Mouse (Mus musculus) CH12.LX (cell line): ENCODE data around the gene Vps37c. TPM values are rescaled to one million over a fixed set of nuclear protein-coding genes. Genes with fewer than 3 reads are reported as not detected.

Source experiments
- DNase-seq: peaks from one replicate; pipeline ENCODE4 v3.0.0-alpha.2; 2013; ENCODE audit errors: extremely low read depth
- H3K27ac ChIP-seq: 2 replicates; pipeline ENCODE4 v1.5.1; 2012; ENCODE audit warnings: low read depth, mild to moderate bottlenecking, control low read depth, moderate library complexity; ENCODE audit not compliant: insufficient read depth
- H3K27me3 ChIP-seq: replicated peaks from 2 replicates; pipeline ENCODE3; 2012; ENCODE audit warnings: inconsistent platforms
- H3K36me3 ChIP-seq, 2 experiments: replicated peaks in 1 of 2; 2 replicates each; pipeline versions ENCODE3 to v1.6.1; 2012; ENCODE audit warnings: inconsistent platforms in 1 of 2, low read length in 1 of 2, mild to moderate bottlenecking in 1 of 2, mixed read lengths in 1 of 2, moderate library complexity in 1 of 2; ENCODE audit not compliant: control insufficient read depth in 1 of 2, insufficient read depth in 1 of 2
- H3K4me1 ChIP-seq, 2 experiments: 2 replicates each; pipeline ENCODE4 v1.6.1; 2012; ENCODE audit warnings: inconsistent platforms in 1 of 2, moderate library complexity in 1 of 2; ENCODE audit not compliant: insufficient read depth in 2 of 2, control insufficient read depth in 1 of 2
- H3K4me2 ChIP-seq: 2 replicates; pipeline ENCODE4 v1.6.1; 2012; ENCODE audit warnings: low read depth, mild to moderate bottlenecking, control low read depth; ENCODE audit not compliant: poor library complexity, insufficient read depth, severe bottlenecking
- H3K4me3 ChIP-seq, 3 experiments: fragments of 150-350 bp in 1 of 3; sonication (generic) in 1 of 3; replicated peaks in 1 of 3; 2 replicates each; pipeline versions ENCODE3 to v1.5.1; 2011 to 2012; ENCODE audit warnings: low read depth in 2 of 3, low read length in 2 of 3, mild to moderate bottlenecking in 2 of 3, moderate library complexity in 2 of 3, control low read depth in 1 of 3, improper control_type of control experiment in 1 of 3, inconsistent platforms in 1 of 3, mixed read lengths in 1 of 3; ENCODE audit not compliant: poor library complexity in 1 of 3
- H3K79me2 ChIP-seq: replicated peaks from 2 replicates; pipeline ENCODE4 v1.6.1; 2012; ENCODE audit warnings: mild to moderate bottlenecking, moderate library complexity; ENCODE audit not compliant: control insufficient read depth, poor library complexity, insufficient read depth, severe bottlenecking; ENCODE audit errors: extremely low read depth
- H3K9ac ChIP-seq: 2 replicates; pipeline ENCODE4 v1.6.1; 2012; ENCODE audit warnings: low read depth, mild to moderate bottlenecking, control low read depth, moderate library complexity; ENCODE audit not compliant: insufficient read depth
- H3K9me3 ChIP-seq: replicated peaks from 2 replicates; pipeline ENCODE3; 2012; ENCODE audit warnings: low read length, inconsistent platforms, mixed read lengths
- BHLHE40 ChIP-seq: IDR thresholded peaks from 2 replicates; pipeline ENCODE4 v1.6.1; 2011; ENCODE audit warnings: mild to moderate bottlenecking, low read depth, low read length, improper control_type of control experiment
- CHD2 ChIP-seq: IDR thresholded peaks from 2 replicates; pipeline ENCODE4 v1.6.1; 2011; ENCODE audit warnings: low read length, improper control_type of control experiment
- E2F4 ChIP-seq: IDR thresholded peaks from 2 replicates; pipeline ENCODE4 v1.6.1; 2011; ENCODE audit warnings: low read depth, low read length, improper control_type of control experiment; ENCODE audit not compliant: insufficient replicate concordance
- ELF1 ChIP-seq: IDR thresholded peaks from 2 replicates; pipeline ENCODE4 v1.6.1; 2014; ENCODE audit warnings: low read depth, mild to moderate bottlenecking, inconsistent platforms, low read length, improper control_type of control experiment
- IRF4 ChIP-seq: IDR thresholded peaks from 2 replicates; pipeline ENCODE4 v1.6.1; 2014; ENCODE audit warnings: low read depth, mild to moderate bottlenecking, inconsistent platforms, low read length, improper control_type of control experiment
- MAFK ChIP-seq: IDR thresholded peaks from 2 replicates; pipeline ENCODE4 v1.6.1; 2011; ENCODE audit warnings: low read length, improper control_type of control experiment; ENCODE audit not compliant: insufficient replicate concordance
- MAZ ChIP-seq: IDR thresholded peaks from 2 replicates; pipeline ENCODE4 v1.6.1; 2012; ENCODE audit warnings: low read depth, mild to moderate bottlenecking, inconsistent platforms, low read length, improper control_type of control experiment, moderate library complexity
- MYC ChIP-seq: IDR thresholded peaks from 2 replicates; pipeline ENCODE4 v1.6.1; 2011; ENCODE audit warnings: low read depth, mild to moderate bottlenecking, improper control_type of control experiment, low read length
- NRF1 ChIP-seq: IDR thresholded peaks from 2 replicates; pipeline ENCODE4 v1.6.1; 2014; ENCODE audit warnings: low read depth, mild to moderate bottlenecking, inconsistent platforms, low read length, improper control_type of control experiment, moderate library complexity
- POLR2A ChIP-seq: IDR thresholded peaks from 2 replicates; pipeline ENCODE4 v1.6.1; 2011; ENCODE audit warnings: low read depth, mild to moderate bottlenecking, improper control_type of control experiment, low read length
- POLR2AphosphoS2 ChIP-seq: IDR thresholded peaks from 2 replicates; pipeline ENCODE4 v1.6.1; 2011; ENCODE audit warnings: low read depth, low read length, improper control_type of control experiment
- RAD21 ChIP-seq: IDR thresholded peaks from 2 replicates; pipeline ENCODE4 v1.6.1; 2011; ENCODE audit warnings: low read depth, mild to moderate bottlenecking, low read length, improper control_type of control experiment, moderate library complexity
- SMC3 ChIP-seq: IDR thresholded peaks from 2 replicates; pipeline ENCODE4 v1.6.1; 2011; ENCODE audit warnings: low read depth, low read length, improper control_type of control experiment
- ZC3H11A ChIP-seq: IDR thresholded peaks from 2 replicates; pipeline ENCODE4 v1.6.1; 2012; ENCODE audit warnings: low read depth, mild to moderate bottlenecking, inconsistent platforms, low read length, improper control_type of control experiment
- ZMIZ1 ChIP-seq: IDR thresholded peaks from 2 replicates; pipeline ENCODE4 v1.6.1; 2012; ENCODE audit warnings: low read depth, mild to moderate bottlenecking, inconsistent platforms, low read length, improper control_type of control experiment
- dilution Hi-C: fragments of 300-500 bp; cut with MboI; formaldehyde crosslinking; loops from 2 replicates; pipeline ENCODE4 v1.14.3; 2020; ENCODE audit warnings: low sequenced_read_pairs; ENCODE audit not compliant: extremely low pct_unique_long_range_greater_than_20kb, extremely low pct_ligation_motif_present
- in situ Hi-C: fragments of 300-500 bp; cut with MboI; formaldehyde crosslinking; loops from 3 replicates; pipeline ENCODE4 v1.14.3; 2019; ENCODE audit warnings: low sequenced_read_pairs, low pct_ligation_motif_present, low pct_unique_long_range_greater_than_20kb, mixed read lengths
- polyA plus RNA-seq: library from polyadenylated mRNA; unstranded; fragments of >175 nt; gene quantifications from 2 replicates; pipeline ENCODE4 v1.2.1, GENCODE M21; 2012; ENCODE audit warnings: low read depth; ENCODE audit not compliant: insufficient read length
- total RNA-seq, 2 experiments: library from RNA; depleted of rRNA; stranded (reverse); fragments of 300-350 nt in 1 of 2; fragments of >200 nt in 1 of 2; gene quantifications; 2 replicates each; pipeline ENCODE4 v1.2.3; 2012 to 2014

Vps37c gene
- total and polyA plus RNA-seq, 3 experiments, result 6.2 to 13.0 (median 9.5) TPM

- H3K27ac ChIP-seq, result no peak overlapping the region
- in situ Hi-C loops, result no loop called here
- no peaks in the 10 kb centered on the region for H3K79me2 ChIP-seq
- H3K9ac ChIP-seq, result no peak overlapping the region
- no peak overlapping the region for H3K4me3 ChIP-seq
- H3K9me3 ChIP-seq, result no peaks in the 10 kb centered on the region
- TF ChIP-seq MAFK (no peak), RAD21 (no peak), MAZ (no peak), CHD2 (no peak), ZMIZ1 (no peak)
- peaks cover 0 to 93% of the 10 kb centered on the region in 2 experiments for H3K36me3 ChIP-seq
- no peaks in the 10 kb centered on the region for H3K27me3 ChIP-seq
- DNase-seq, result no peak
- H3K4me2 ChIP-seq, result no peak overlapping the region
- dilution Hi-C loops, result no loop called here
- H3K4me1 ChIP-seq, result peaks cover 4 to 41% of the 10 kb centered on the region in 2 experiments
Observed at GRCm38 (mm10) chr19:10731975-10732374, 43.4 kb downstream of the Vps37c start.

GRCm38 (mm10) chr19:10732741-10733140 lies 44.2 kb downstream of the Vps37c start:
- in situ Hi-C loops, result no loop called here
- Histone ChIP-seq H3K27ac (no peak overlapping the region), H3K36me3 (peaks cover 0 to 87% of the 10 kb centered on the region in 2 experiments), H3K4me2 (no peak overlapping the region), H3K79me2 (no peaks in the 10 kb centered on the region), H3K27me3 (no peaks in the 10 kb centered on the region), H3K9me3 (no peaks in the 10 kb centered on the region), H3K4me1 (peaks cover 4 to 44% of the 10 kb centered on the region in 2 experiments), H3K4me3 (no peak overlapping the region), H3K9ac (no peak overlapping the region)
- dilution Hi-C loops, result no loop called here
- no peak for DNase-seq
- TF ChIP-seq BHLHE40, result no peak
- no peak for TF ChIP-seq POLR2A
- no peak for TF ChIP-seq NRF1
- TF ChIP-seq CHD2, result no peak
- TF ChIP-seq RAD21, result no peak
- TF ChIP-seq POLR2AphosphoS2, result no peak
- TF ChIP-seq MAZ, result no peak
- TF ChIP-seq E2F4, result no peak
- TF ChIP-seq ELF1, result no peak
- no peak for TF ChIP-seq ZMIZ1
- no peak for TF ChIP-seq IRF4
- TF ChIP-seq ZC3H11A, result no peak
- no peak for TF ChIP-seq SMC3
- TF ChIP-seq MYC, result no peak
